Mouse (Mus musculus) right cerebral cortex, postnatal 25 days (tissue): ENCODE results near the gene Cdc34.
"Not testable (repeated sequence)": the region's sequence is repeated elsewhere in the genome, so short reads cannot be mapped to it uniquely, and the experiment has no call there.

Experiments used
- DNase-seq: peaks from one replicate; pipeline ENCODE4 v3.0.0; 2022

The Cdc34 gene

DNA sequence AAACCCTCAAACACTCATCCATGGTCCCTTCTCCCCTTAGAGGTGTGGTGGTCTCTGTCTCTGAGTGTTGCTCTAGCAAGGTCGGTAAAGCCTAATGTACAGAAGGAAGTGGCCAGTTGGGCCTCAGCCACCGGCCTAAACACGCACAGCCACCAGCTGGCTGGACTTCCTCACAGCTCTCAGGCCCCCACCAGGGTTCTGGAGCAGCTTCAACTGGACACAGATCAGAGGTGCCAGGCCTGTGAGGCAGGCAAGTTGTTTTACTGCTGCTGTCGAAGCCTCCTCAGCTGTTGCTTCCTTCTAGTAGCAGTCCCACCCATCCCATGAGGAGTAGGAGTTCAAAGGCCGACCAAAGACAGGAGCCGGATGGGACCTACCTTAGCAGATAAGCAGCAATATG lies 15.9 kb downstream of the Cdc34 start:
- no peak for DNase-seq

- DNase-seq, result no peak
These were observed 16.5 kb downstream of the Cdc34 start for GRCm38 (mm10) chr10:79698459-79698858.

DNA sequence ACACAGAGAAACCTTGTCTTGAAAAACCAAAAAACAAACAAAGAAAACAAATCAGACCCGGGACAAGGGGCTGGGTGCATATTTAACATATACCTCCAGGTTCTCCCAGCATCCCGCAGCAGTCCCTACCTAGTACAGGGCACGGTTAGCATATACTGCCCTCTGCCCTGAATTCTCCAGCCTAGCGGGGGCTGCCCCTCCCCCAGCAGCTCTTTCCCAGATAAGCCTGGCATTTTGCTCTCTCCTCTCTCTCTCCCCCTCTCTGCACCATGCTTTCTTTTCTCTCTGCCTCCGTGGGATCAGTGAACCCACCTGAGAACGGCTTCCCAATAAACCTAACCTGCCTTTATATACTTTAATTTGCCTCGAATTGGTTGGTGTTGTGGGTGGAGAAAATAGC lies 18.7 kb downstream of the Cdc34 start:
- no peak for DNase-seq

DNA sequence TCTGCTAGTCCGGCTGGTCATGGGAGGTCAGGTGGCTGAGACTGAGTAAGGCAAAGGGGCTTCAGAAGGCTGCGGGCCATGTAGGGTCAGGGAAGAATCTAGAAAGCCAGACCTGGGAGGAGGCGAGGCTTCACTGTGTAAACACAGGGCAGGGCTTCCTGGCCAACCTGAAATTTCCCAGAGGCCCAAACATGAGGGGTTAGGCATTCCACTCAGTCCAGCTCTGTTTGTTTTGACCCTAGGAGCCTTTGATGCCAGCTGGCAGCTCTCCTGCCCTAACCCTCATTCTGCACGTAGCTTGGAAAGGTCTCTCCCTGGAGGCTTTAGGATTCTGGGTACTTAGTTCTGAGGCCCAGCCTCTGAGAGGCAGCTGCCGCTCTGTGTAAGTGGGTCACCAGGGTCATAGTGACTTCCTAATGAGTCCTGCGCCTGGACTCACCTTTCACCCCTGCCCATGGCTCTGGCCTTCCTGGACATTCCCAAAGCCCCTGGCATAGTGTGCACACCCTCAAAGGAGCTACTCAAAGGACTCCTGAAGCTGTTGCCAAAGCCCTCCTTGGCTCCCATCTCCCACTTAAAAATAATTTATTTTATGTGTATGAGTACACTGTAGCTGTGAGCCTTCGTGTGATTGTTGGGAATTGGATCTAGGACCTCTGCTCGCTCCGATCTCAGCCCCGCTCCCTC lies 19.6 kb downstream of the Cdc34 start:
- DNase-seq, result no peak

GRCm38 (mm10) chr10:79702970-79703369 lies 21.0 kb downstream of the Cdc34 start:
- not testable (repeated sequence) for DNase-seq

GRCm38 (mm10) chr10:79703541-79703940 lies 21.5 kb downstream of the Cdc34 start:
- no peak for DNase-seq

GRCm38 (mm10) chr10:79704065-79704969 lies 22.3 kb downstream of the Cdc34 start, which contains the start of gene Bsg:
Gene Bsg, plus strand, starts transcription at chr10:79704491.
- DNase-seq, result peak; percentile 99

DNA sequence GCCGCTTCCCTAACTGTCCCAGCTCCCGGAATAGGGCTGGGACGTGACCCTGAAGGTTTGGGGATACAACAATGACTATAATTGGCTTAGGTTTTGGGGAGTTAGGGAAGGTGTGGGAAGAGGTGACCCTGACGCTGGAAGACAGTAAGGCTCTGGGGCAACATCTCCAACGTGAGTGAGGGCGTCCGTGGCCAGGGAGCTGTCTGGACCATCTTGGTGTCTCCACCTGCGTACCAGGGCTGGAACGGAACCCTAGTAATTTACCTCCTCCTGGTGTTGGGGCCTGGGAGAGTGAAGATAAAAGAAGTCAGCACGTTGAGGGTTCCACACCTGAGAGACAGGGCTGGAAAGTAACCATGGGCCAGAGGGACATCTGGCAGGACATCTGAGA lies 23.0 kb downstream of the Cdc34 start:
- no peak for DNase-seq

- no peak for DNase-seq
These were observed 24.0 kb downstream of the Cdc34 start for GRCm38 (mm10) chr10:79705951-79706350.

- no peak for DNase-seq
These were observed 24.6 kb downstream of the Cdc34 start for GRCm38 (mm10) chr10:79706406-79707094.

- DNase-seq, result no peak
These were observed 25.2 kb downstream of the Cdc34 start for GRCm38 (mm10) chr10:79707162-79707561.

GRCm38 (mm10) chr10:79707759-79708158 lies 25.8 kb downstream of the Cdc34 start:
- DNase-seq, result no peak

DNA sequence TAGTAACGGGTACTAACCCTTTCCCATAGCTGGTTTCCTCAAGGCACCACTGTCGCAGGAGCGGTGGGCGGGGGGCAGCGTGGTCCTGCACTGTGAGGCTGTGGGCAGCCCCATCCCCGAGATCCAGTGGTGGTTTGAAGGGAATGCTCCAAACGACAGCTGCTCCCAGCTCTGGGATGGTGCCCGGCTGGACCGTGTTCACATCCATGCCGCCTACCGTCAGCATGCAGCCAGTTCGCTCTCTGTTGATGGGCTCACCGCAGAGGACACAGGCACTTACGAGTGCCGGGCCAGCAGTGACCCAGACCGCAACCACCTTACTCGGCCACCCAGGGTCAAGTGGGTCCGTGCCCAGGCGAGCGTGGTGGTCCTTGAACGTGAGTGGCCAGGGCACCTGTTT lies 26.7 kb downstream of the Cdc34 start:
- DNase-seq, result no peak

DNA sequence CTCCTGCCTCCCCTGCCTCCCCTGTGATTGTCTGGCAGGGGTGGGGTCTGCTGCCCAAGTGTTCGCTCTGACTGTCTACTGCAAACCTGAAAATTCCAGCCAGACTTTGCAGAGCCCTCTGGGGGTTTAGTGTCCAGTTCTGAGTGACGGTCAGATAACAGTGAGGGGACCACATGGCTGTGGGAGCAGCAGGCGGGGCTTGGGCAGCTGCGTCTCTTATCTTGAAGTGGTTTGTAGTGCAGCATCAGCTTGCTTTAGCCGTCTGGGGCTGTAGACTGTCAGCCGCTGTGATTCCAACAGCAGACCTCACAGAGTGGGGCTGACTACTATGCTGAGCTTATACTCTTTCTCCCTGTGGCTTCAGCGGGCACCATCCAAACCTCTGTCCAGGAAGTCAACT lies 27.3 kb downstream of the Cdc34 start:
- DNase-seq, result no peak

GRCm38 (mm10) chr10:79712029-79712428 lies 30.0 kb downstream of the Cdc34 start:
- DNase-seq, result no peak

- DNase-seq, result peak; percentile 69
These were observed 30.6 kb downstream of the Cdc34 start for GRCm38 (mm10) chr10:79712499-79713126.

- DNase-seq, result no peak
These were observed 31.2 kb downstream of the Cdc34 start for GRCm38 (mm10) chr10:79713163-79713562.

DNA sequence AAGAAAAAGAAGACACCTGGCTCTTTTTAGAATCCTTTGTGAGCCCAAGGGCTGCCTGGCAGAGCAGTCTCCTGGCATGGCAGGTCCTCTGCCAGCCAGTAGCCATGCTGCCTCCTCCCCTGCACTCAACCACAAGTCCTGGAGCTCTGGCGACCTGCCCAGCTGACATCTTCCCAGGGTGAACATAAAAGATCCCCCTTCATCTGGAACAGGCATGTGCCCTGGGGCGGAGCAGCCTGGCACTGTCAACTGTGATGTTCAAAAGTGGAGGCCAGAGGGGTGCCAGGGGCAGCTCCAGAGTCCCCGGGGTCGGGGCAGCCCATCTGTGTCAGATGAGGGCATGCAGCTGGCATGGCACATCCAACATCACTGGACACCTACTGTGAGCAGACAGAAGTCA lies 33.0 kb downstream of the Cdc34 start:
- DNase-seq, result no peak

GRCm38 (mm10) chr10:79716254-79716987 lies 34.4 kb downstream of the Cdc34 start, which contains the start of gene Hcn2:
Gene Hcn2, plus strand, starts transcription at chr10:79716634.
- DNase-seq, result peak; percentile 37

GRCm38 (mm10) chr10:79716988-79717355 lies 35.0 kb downstream of the Cdc34 start:
- peak; percentile 61 for DNase-seq

DNA sequence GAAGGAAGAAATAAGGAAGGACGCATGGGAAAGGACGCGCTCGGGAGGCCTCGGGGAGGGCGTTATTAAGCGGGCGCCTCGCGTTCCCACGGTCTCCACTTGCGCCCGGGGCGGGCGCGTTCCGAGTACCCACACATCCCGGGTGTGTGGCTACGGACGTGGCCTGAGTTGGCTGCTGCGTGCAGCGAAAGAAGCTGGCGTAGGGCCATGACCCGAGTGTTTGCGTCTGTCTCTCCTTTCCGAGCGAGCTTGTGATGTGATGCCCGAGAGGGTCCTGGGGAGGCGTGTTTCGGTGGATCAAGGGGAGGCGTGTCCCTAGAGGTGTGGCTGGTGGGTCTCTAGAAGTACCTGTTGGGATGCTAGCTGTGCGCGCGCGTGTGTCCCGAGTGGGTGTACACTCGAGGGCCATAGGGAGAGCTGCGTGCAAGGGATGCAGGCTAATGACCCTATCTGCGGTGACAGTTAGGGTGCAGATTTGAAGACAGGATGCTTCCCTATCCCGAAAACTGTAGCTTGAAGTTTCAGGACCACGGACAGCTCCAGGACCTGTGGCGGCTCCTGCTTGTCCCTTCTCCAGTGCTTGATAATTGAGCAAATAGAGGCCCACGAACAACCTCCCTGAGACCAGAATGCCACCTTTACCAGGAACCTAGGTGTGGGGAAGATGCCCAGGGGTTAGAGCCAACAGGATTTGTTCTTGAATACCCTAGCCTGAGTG lies 35.8 kb downstream of the Cdc34 start:
- no peak for DNase-seq

DNA sequence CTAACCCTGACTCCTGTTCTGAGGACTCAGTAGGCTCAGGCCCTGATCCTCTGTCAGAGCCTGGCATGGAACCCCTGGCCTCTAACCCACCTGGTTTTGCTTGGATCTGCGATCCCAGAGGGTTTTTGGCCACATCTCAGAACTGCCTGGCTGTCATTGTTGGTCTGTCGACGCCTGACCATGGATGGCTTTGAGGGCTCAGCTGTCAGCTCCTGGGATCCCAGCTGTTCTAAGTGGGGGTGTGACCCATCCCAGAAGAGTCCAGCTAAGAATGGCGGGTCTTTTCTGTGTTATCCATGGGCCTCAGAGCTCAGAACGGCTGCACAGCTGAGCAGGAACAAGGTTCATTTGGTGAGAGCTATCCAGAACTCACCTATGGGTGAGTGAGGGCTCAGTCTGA lies 39.1 kb downstream of the Cdc34 start:
- DNase-seq, result no peak
